Mouse (Mus musculus) brain, embryonic 14.5 days (tissue): ENCODE measurements around the gene Ddit4.
"Not testable (repeated sequence)": the region's sequence is repeated elsewhere in the genome, so short reads cannot be mapped to it uniquely, and the experiment has no call there.

Source experiments
- CTCF ChIP-seq: fragments of 200-500 bp; IDR thresholded peaks from 2 replicates; pipeline ENCODE4 v1.5.1; 2012; ENCODE audit warnings: inconsistent platforms, mild to moderate bottlenecking, moderate library complexity, borderline replicate concordance; ENCODE audit not compliant: insufficient read depth, insufficient read length; ENCODE audit errors: extremely low read depth
- POLR2A ChIP-seq: fragments of 200-500 bp; IDR thresholded peaks from 2 replicates; pipeline ENCODE4 v1.6.1; 2012; ENCODE audit warnings: mild to moderate bottlenecking, inconsistent platforms, borderline replicate concordance; ENCODE audit not compliant: poor library complexity, insufficient read depth, insufficient read length, severe bottlenecking; ENCODE audit errors: extremely low read depth

DNA sequence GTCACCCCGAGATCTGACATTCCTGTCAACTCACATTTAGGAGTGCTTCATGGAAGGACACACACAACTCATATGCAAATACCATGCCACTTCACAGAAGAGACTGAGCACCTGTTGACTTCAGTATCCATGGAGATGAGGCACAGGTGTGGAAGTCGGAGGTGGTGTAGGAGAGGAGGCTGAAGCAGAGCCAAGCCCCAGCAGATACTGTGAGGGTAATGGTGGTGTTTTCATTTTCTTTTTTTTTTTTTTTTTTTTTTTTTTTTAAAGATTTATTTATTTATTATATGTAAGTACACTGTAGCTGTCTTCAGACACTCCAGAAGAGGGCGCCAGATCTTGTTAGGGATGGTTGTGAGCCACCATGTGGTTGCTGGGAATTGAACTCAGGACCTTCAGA, 42.2 kb upstream of the Ddit4 start:
- TF ChIP-seq CTCF, POLR2A: not testable (repeated sequence)
